Mouse (Mus musculus): ENCODE measurements around the gene Rtn2. TPM values are rescaled to one million over a fixed set of nuclear protein-coding genes. Genes with fewer than 3 reads are reported as not detected.

Rtn2 gene
- polyA plus RNA-seq, 1 experiment from 2014 or later = 1.5 TPM

GRCm38 (mm10) chr7:19308454-19309277 lies 26.2 kb downstream of the Rtn2 start:
- Histone ChIP-seq H3K9me3 (ENCODE audit: low read length) (no peaks in the 10 kb centered on the region), H3K4me3 (ENCODE audit: low read depth, low read length) (peak overlapping the region; percentile 53), H3K36me3 (replicated peaks; ENCODE audit: insufficient read depth, low read length) (no peaks in the 10 kb centered on the region), H3K9ac (replicated peaks) (peak overlapping the region; percentile 63), H3K4me2 (ENCODE audit: low read depth, low read length) (peak overlapping the region; percentile 98), H3K27ac (ENCODE audit: low read depth) (peak overlapping the region; percentile 58; the same call in 1 of the 2 replicates), H3K4me1 (ENCODE audit: insufficient read depth) (peaks cover 32% of the 10 kb centered on the region), H3K27me3 (ENCODE audit: insufficient read depth, low read length) (peaks cover 44% of the 10 kb centered on the region)
- ATAC-seq (peak; percentile 86), DNase-seq (peak; percentile 94)
- under 1% methylated on average over 58 of the region's 58 CpGs for WGBS (ENCODE audit: insufficient replicate concordance)
- no peak for TF ChIP-seq EP300 (IDR thresholded peaks at IDR 0.05; ENCODE audit: low read depth)
- TF ChIP-seq CTCF (IDR thresholded peaks at IDR 0.05; ENCODE audit: low read depth) = peak; percentile 63

GRCm38 (mm10) chr7:19309278-19309883 lies 27.0 kb downstream of the Rtn2 start:
- Histone ChIP-seq H3K36me3 (replicated peaks; ENCODE audit: insufficient read depth, low read length) (no peaks in the 10 kb centered on the region), H3K27ac (ENCODE audit: low read depth) (no peak overlapping the region), H3K9ac (replicated peaks) (peak overlapping the region; percentile 41; the same call in 1 of the 2 replicates), H3K4me1 (ENCODE audit: insufficient read depth) (peaks cover 25% of the 10 kb centered on the region), H3K4me3 (ENCODE audit: low read depth, low read length) (peak overlapping the region; percentile 53), H3K4me2 (ENCODE audit: low read depth, low read length) (peak overlapping the region; percentile 98), H3K27me3 (ENCODE audit: insufficient read depth, low read length) (peaks cover 37% of the 10 kb centered on the region), H3K9me3 (ENCODE audit: low read length) (no peaks in the 10 kb centered on the region)
- no peak for ATAC-seq
- no peak for DNase-seq
- TF ChIP-seq CTCF (IDR thresholded peaks at IDR 0.05; ENCODE audit: low read depth) (no peak), EP300 (IDR thresholded peaks at IDR 0.05; ENCODE audit: low read depth) (no peak)
- under 1% methylated on average over 48 of the region's 48 CpGs for WGBS (ENCODE audit: insufficient replicate concordance)

GRCm38 (mm10) chr7:19309884-19310641 lies 27.6 kb downstream of the Rtn2 start, which contains the start of gene Fosb:
Gene Fosb, minus strand, starts transcription at chr7:19310051.
- Histone ChIP-seq H3K9ac (replicated peaks) (peak within 1 kb of the TSS; percentile 45), H3K27ac (ENCODE audit: low read depth) (no peak within 1 kb of the TSS), H3K4me1 (ENCODE audit: insufficient read depth) (peaks cover 18% of the 10 kb centered on the region), H3K36me3 (replicated peaks; ENCODE audit: insufficient read depth, low read length) (no peaks in the 10 kb centered on the region), H3K27me3 (ENCODE audit: insufficient read depth, low read length) (peaks cover 30% of the 10 kb centered on the region), H3K9me3 (ENCODE audit: low read length) (no peaks in the 10 kb centered on the region), H3K4me2 (ENCODE audit: low read depth, low read length) (peak within 1 kb of the TSS; percentile 98), H3K4me3 (ENCODE audit: low read depth, low read length) (peak within 1 kb of the TSS; percentile 53)
- WGBS (ENCODE audit: insufficient replicate concordance) = under 1% methylated on average over 49 of the region's 49 CpGs
- peak; percentile 94 for DNase-seq
- ATAC-seq = peak; percentile 84
- TF ChIP-seq EP300 (IDR thresholded peaks at IDR 0.05; ENCODE audit: low read depth) = peak; percentile 52; the same call in 1 of the 2 replicates
- TF ChIP-seq CTCF (IDR thresholded peaks at IDR 0.05; ENCODE audit: low read depth) = peak; percentile 59

- Histone ChIP-seq H3K9me3 (ENCODE audit: low read length) (no peaks in the 10 kb centered on the region), H3K4me1 (ENCODE audit: insufficient read depth) (peaks cover 22% of the 10 kb centered on the region), H3K36me3 (replicated peaks; ENCODE audit: insufficient read depth, low read length) (no peaks in the 10 kb centered on the region), H3K4me3 (ENCODE audit: low read depth, low read length) (no peak overlapping the region), H3K27me3 (ENCODE audit: insufficient read depth, low read length) (peaks cover 15% of the 10 kb centered on the region), H3K9ac (replicated peaks) (no peak overlapping the region), H3K27ac (ENCODE audit: low read depth) (no peak overlapping the region), H3K4me2 (ENCODE audit: low read depth, low read length) (no peak overlapping the region)
- ATAC-seq = no peak
- WGBS (ENCODE audit: insufficient replicate concordance) = 34% methylated on average over 4 of the region's 4 CpGs
- DNase-seq = no peak
- TF ChIP-seq EP300 (IDR thresholded peaks at IDR 0.05; ENCODE audit: low read depth) (no peak), CTCF (IDR thresholded peaks at IDR 0.05; ENCODE audit: low read depth) (no peak)
Measured at GRCm38 (mm10) chr7:19311991-19312390, 29.6 kb downstream of the Rtn2 start.

GRCm38 (mm10) chr7:19314033-19314432 lies 31.6 kb downstream of the Rtn2 start:
- Histone ChIP-seq H3K4me3 (ENCODE audit: low read depth, low read length) (no peak overlapping the region), H3K4me1 (ENCODE audit: insufficient read depth) (peaks cover 13% of the 10 kb centered on the region), H3K27ac (ENCODE audit: low read depth) (no peak overlapping the region), H3K36me3 (replicated peaks; ENCODE audit: insufficient read depth, low read length) (no peaks in the 10 kb centered on the region), H3K27me3 (ENCODE audit: insufficient read depth, low read length) (peaks cover 10% of the 10 kb centered on the region; the same call in 1 of the 2 replicates), H3K9ac (replicated peaks) (no peak overlapping the region), H3K4me2 (ENCODE audit: low read depth, low read length) (no peak overlapping the region), H3K9me3 (ENCODE audit: low read length) (no peaks in the 10 kb centered on the region)
- DNase-seq (no peak), ATAC-seq (no peak)
- 59% methylated on average over 5 of the region's 5 CpGs for WGBS (ENCODE audit: insufficient replicate concordance)
- TF ChIP-seq CTCF (IDR thresholded peaks at IDR 0.05; ENCODE audit: low read depth) = no peak
- no peak for TF ChIP-seq EP300 (IDR thresholded peaks at IDR 0.05; ENCODE audit: low read depth)

All from liver, postnatal 0 days (tissue).